Mouse (Mus musculus) hindbrain, embryonic 13.5 days (tissue): ENCODE results near the gene Abcg5. TPM values are rescaled to one million over a fixed set of nuclear protein-coding genes. Genes with fewer than 3 reads are reported as not detected.

Source experiments
- ATAC-seq: fragments of 200-750 bp; cut with Nextera tagmentation; 2 replicates; pipeline ENCODE4 v1.8.0; 2017; ENCODE audit warnings: moderate TSS enrichment; ENCODE audit not compliant: low FRiP score
- H3K27ac ChIP-seq: fragments of 300-500 bp; sonication (generic); 2 replicates; pipeline ENCODE4 v1.5.1; 2015; ENCODE audit warnings: inconsistent platforms, mild to moderate bottlenecking, moderate library complexity
- H3K27me3 ChIP-seq: fragments of 300-500 bp; sonication (generic); 2 replicates; pipeline ENCODE4 v1.6.1; 2015; ENCODE audit warnings: mild to moderate bottlenecking, inconsistent platforms
- H3K36me3 ChIP-seq: fragments of 300-500 bp; sonication (generic); 2 replicates; pipeline ENCODE4 v1.6.1; 2015; ENCODE audit warnings: mild to moderate bottlenecking, inconsistent platforms
- H3K4me1 ChIP-seq: fragments of 300-500 bp; sonication (generic); replicated peaks from 2 replicates; pipeline ENCODE4 v1.6.1; 2015; ENCODE audit warnings: inconsistent platforms
- H3K4me2 ChIP-seq: fragments of 300-500 bp; sonication (generic); 2 replicates; pipeline ENCODE4 v1.6.1; 2015; ENCODE audit warnings: inconsistent platforms, mild to moderate bottlenecking, moderate library complexity
- H3K4me3 ChIP-seq: fragments of 300-500 bp; sonication (generic); 2 replicates; pipeline ENCODE4 v1.5.1; 2015; ENCODE audit warnings: mild to moderate bottlenecking, inconsistent platforms
- H3K9ac ChIP-seq: fragments of 300-500 bp; sonication (generic); 2 replicates; pipeline ENCODE4 v1.6.1; 2015; ENCODE audit warnings: mild to moderate bottlenecking, inconsistent platforms
- H3K9me3 ChIP-seq: fragments of 300-500 bp; sonication (generic); 2 replicates; pipeline ENCODE4 v1.6.1; 2016; ENCODE audit warnings: inconsistent platforms
- WGBS: fragments of 180-500 bp; shearing (Covaris S2); methylation state at CpG from one replicate; pipeline ENCODE4 v1.1.7; 2015; 5-methylcytosine and 5-hydroxymethylcytosine counted together
- polyA plus RNA-seq: library from polyadenylated mRNA; unstranded; fragments of >200 nt; fragmentation: Nextera tagmentation; extraction: Ambion mirVana; gene quantifications from 2 replicates; pipeline ENCODE4 v1.2.1, GENCODE M21; 2015

Gene Abcg5
- polyA plus RNA-seq, 1 experiment from 2014 or later, result 7.7 TPM

DNA sequence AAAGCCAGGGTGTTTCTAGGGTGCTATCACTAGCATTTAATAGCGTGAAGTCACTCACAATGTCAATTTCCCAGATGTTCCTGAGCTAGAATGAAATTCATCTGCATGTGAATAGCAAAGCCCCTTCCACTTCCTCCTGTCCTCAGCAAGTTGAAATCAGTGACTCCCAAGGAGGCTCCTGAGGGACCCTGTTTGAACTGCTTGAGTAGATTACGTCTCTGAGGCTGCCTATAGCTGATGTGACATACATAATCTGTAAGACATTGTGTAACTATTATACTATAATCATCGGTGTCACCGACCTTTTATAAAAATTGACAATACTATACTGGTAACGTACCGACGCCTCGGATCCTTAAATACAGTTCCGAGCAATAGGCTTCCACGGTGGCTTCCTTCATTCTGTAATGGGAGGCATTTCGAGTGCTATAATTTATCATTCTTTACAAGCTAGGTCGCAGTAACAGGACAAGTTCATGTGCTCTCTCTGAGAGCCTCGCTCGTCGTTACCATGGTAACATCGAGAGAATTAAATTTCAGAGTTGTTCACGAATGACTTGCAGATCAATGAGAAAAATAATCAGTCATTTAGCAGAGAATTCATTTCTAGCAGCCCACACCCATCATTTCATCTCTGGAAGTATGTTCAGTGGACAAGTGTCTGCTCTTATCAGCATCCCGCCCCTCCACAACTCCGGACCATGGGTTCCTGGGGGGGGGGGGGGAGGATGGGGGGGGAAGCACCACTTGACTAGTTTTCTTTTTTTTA, 26.0 kb downstream of the Abcg5 start:
- Histone ChIP-seq H3K27ac (peak overlapping the region; percentile 81), H3K9me3 (no peaks in the 10 kb centered on the region), H3K4me1 (peaks cover 33% of the 10 kb centered on the region), H3K9ac (0 out of 2 replicates have a peak overlapping the region, but pooled peaks have one; percentile 0), H3K27me3 (no peaks in the 10 kb centered on the region), H3K4me3 (no peak overlapping the region), H3K4me2 (peak overlapping the region; percentile 25), H3K36me3 (peaks cover 4% of the 10 kb centered on the region; the same call in 1 of the 2 replicates)
- ATAC-seq, result peak; percentile 80
- 34% methylated on average over 19 of the region's 19 CpGs for WGBS

- H3K4me1 ChIP-seq, result peaks cover 33% of the 10 kb centered on the region
- ATAC-seq, result peak; percentile 20; the same call in 1 of the 2 replicates
- H3K4me3 ChIP-seq, result no peak overlapping the region
- 0 out of 2 replicates have a peak overlapping the region, but pooled peaks have one; percentile 0 for H3K9ac ChIP-seq
- H3K36me3 ChIP-seq, result peaks cover 4% of the 10 kb centered on the region; the same call in 1 of the 2 replicates
- no peaks in the 10 kb centered on the region for H3K9me3 ChIP-seq
- peak overlapping the region; percentile 81 for H3K27ac ChIP-seq
- H3K27me3 ChIP-seq, result no peaks in the 10 kb centered on the region
- WGBS, result 52% methylated on average over 5 of the region's 5 CpGs
- peak overlapping the region; percentile 25; the same call in 1 of the 2 replicates for H3K4me2 ChIP-seq
These were observed 26.6 kb downstream of the Abcg5 start for GRCm38 (mm10) chr17:84656205-84656604.

GRCm38 (mm10) chr17:84653544-84653943, 29.3 kb downstream of the Abcg5 start:
- WGBS, result 94% methylated on average over 9 of the region's 9 CpGs

GRCm38 (mm10) chr17:84650302-84651017, 32.4 kb downstream of the Abcg5 start:
- no peaks in the 10 kb centered on the region for H3K27me3 ChIP-seq

More at GRCm38 (mm10) chr17:84653544-84653943, 29.3 kb downstream of the Abcg5 start:
- H3K9me3 ChIP-seq, result no peaks in the 10 kb centered on the region
- no peak overlapping the region for H3K27ac ChIP-seq
- peaks cover 26% of the 10 kb centered on the region for H3K4me1 ChIP-seq
- ATAC-seq, result no peak
- H3K36me3 ChIP-seq, result peaks cover 4% of the 10 kb centered on the region; the same call in 1 of the 2 replicates
- no peak overlapping the region for H3K4me2 ChIP-seq
- H3K9ac ChIP-seq, result no peak overlapping the region
- no peaks in the 10 kb centered on the region for H3K27me3 ChIP-seq
- no peak overlapping the region for H3K4me3 ChIP-seq

GRCm38 (mm10) chr17:84647630-84648029, 35.2 kb downstream of the Abcg5 start:
- H3K4me2 ChIP-seq, result no peak overlapping the region
- no peak overlapping the region for H3K9ac ChIP-seq
- WGBS, result 89% methylated on average over 4 of the region's 4 CpGs
- no peaks in the 10 kb centered on the region for H3K9me3 ChIP-seq
- no peaks in the 10 kb centered on the region for H3K36me3 ChIP-seq
- ATAC-seq, result no peak
- H3K4me1 ChIP-seq, result no peaks in the 10 kb centered on the region
- no peak overlapping the region for H3K27ac ChIP-seq
- H3K4me3 ChIP-seq, result no peak overlapping the region
- H3K27me3 ChIP-seq, result no peaks in the 10 kb centered on the region

More at GRCm38 (mm10) chr17:84650302-84651017, 32.4 kb downstream of the Abcg5 start:
- ATAC-seq, result no peak
- H3K36me3 ChIP-seq, result peaks cover 4% of the 10 kb centered on the region; the same call in 1 of the 2 replicates
- no peak overlapping the region for H3K4me2 ChIP-seq
- no peaks in the 10 kb centered on the region for H3K4me1 ChIP-seq
- no peak overlapping the region for H3K4me3 ChIP-seq
- H3K27ac ChIP-seq, result no peak overlapping the region
- whole genome bisulfite sequencing, result 93% methylated on average over 9 of the region's 9 CpGs
- no peaks in the 10 kb centered on the region for H3K9me3 ChIP-seq
- no peak overlapping the region for H3K9ac ChIP-seq

- 52% methylated on average over 2 of the region's 2 CpGs for WGBS
- no peak overlapping the region for H3K27ac ChIP-seq
- no peaks in the 10 kb centered on the region for H3K27me3 ChIP-seq
- no peak overlapping the region for H3K4me2 ChIP-seq
- no peaks in the 10 kb centered on the region for H3K36me3 ChIP-seq
- no peak overlapping the region for H3K9ac ChIP-seq
- no peaks in the 10 kb centered on the region for H3K9me3 ChIP-seq
- H3K4me3 ChIP-seq, result no peak overlapping the region
- H3K4me1 ChIP-seq, result no peaks in the 10 kb centered on the region
- no peak for ATAC-seq
These were observed 36.3 kb downstream of the Abcg5 start for GRCm38 (mm10) chr17:84646477-84646876.

DNA sequence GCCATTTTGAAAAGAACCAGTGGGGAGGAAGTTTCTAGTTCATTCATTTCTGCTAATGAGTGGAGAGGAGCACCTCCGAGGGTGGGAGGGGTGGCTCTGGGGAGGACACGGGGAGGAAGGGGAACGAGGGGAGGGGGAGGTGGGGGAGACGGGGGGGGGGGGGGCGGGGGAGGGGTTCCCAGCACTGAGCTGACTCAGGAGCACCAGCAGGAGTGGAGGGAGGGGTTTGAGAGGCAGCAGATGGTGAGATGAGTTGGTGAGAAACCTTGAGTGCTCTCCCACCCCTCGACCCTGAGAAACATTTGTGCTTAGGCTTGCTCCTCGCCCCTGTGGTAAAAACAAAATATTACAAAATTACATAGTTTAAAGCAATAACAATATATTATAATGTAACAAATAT, 36.9 kb downstream of the Abcg5 start:
- Histone ChIP-seq H3K4me1 (no peaks in the 10 kb centered on the region), H3K4me2 (no peak overlapping the region), H3K27ac (no peak overlapping the region), H3K27me3 (no peaks in the 10 kb centered on the region), H3K4me3 (no peak overlapping the region), H3K36me3 (no peaks in the 10 kb centered on the region), H3K9ac (no peak overlapping the region), H3K9me3 (no peaks in the 10 kb centered on the region)
- no peak for ATAC-seq
- WGBS, result 18% methylated on average over 5 of the region's 7 CpGs

DNA sequence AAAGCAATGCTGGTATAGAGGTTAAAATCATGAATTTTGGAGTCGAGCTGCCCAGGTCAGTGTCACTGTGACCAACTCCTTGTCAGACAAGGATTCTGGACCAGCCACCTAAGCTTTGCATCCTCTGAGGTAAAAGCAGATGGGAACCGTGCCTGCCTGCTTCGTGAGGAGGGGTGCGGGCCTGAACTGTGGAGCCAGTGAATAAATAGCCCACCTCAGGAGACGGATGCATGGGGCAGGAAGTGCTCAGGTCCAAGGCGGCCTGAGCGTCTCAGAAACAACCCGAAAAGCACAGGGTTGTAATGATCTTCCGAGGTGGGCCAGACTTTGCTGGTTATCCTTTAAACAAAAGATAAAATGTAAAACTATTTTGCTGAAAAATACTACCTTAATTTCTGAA, 37.7 kb downstream of the Abcg5 start:
- no peaks in the 10 kb centered on the region for H3K9me3 ChIP-seq
- peak overlapping the region; percentile 29; the same call in 1 of the 2 replicates for H3K9ac ChIP-seq
- no peak overlapping the region for H3K27ac ChIP-seq
- no peaks in the 10 kb centered on the region for H3K4me1 ChIP-seq
- H3K36me3 ChIP-seq, result no peaks in the 10 kb centered on the region
- H3K4me2 ChIP-seq, result no peak overlapping the region
- no peak overlapping the region for H3K4me3 ChIP-seq
- H3K27me3 ChIP-seq, result no peaks in the 10 kb centered on the region
- 41% methylated on average over 9 of the region's 9 CpGs for WGBS
- no peak for ATAC-seq

DNA sequence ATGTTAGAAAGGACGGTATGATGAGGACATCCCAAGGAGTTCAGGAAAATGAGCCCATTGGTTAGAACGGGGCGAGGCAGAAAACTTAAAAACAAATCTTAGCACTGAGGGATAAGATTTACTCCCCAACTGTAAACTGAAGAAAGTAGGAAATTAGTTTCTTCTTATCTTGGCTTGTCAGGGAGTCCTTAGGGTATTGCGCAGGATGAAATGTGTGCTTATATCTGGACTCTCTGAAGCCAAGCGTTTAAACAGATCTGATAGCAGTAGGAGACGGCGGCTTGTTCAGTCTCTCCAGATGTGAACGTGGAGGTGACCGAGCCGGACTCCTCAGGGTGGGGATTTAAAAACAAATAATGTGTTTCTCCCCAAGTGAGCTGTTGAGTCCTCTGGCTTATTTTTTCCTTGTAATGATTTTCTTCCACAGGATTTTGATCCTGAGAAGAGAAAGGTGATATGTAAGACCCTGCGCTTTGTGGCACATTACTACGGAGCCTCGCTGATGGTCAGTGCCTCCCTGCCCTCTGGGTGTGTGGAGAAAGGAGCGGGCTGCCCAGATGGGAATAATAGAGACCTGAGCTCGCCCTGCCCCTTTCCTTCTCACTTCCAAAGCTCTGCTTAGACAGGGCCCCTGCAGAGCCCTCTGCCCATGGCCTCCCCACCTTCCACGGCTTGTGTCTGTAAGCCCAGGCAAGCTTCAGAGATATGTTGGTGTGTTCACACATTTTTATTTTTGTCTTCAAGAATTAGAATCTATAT, 38.3 kb downstream of the Abcg5 start:
- H3K9ac ChIP-seq, result peak overlapping the region; percentile 29; the same call in 1 of the 2 replicates
- no peaks in the 10 kb centered on the region for H3K36me3 ChIP-seq
- H3K27me3 ChIP-seq, result no peaks in the 10 kb centered on the region
- no peak overlapping the region for H3K4me2 ChIP-seq
- H3K4me3 ChIP-seq, result no peak overlapping the region
- H3K27ac ChIP-seq, result no peak overlapping the region
- ATAC-seq, result no peak
- WGBS, result 64% methylated on average over 16 of the region's 16 CpGs
- H3K9me3 ChIP-seq, result no peaks in the 10 kb centered on the region
- no peaks in the 10 kb centered on the region for H3K4me1 ChIP-seq

DNA sequence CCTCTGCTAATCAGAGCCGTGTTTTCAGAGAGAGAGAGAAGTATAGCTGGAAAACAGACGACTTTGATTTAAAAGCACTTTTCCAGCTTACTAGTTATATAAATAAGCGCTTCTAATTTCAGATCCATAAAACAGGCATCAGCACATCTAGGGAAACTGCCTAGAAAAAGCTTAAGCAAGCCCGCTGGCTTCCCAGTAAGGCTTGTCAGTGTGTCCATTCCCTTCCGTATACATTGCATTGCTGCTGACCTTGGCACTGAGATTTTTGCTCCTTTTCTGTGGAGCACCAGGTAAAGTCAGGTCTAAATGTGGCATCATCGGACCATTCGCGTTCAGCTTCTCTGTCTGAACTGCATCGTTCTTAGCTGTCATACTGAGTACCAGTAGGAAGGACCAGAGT, 40.5 kb downstream of the Abcg5 start:
- H3K9me3 ChIP-seq, result no peaks in the 10 kb centered on the region
- H3K27me3 ChIP-seq, result no peaks in the 10 kb centered on the region
- no peak overlapping the region for H3K27ac ChIP-seq
- no peaks in the 10 kb centered on the region for H3K4me1 ChIP-seq
- no peak overlapping the region for H3K9ac ChIP-seq
- ATAC-seq, result no peak
- H3K4me2 ChIP-seq, result no peak overlapping the region
- no peaks in the 10 kb centered on the region for H3K36me3 ChIP-seq
- 93% methylated on average over 9 of the region's 9 CpGs for WGBS
- no peak overlapping the region for H3K4me3 ChIP-seq

- Histone ChIP-seq H3K27me3 (no peaks in the 10 kb centered on the region), H3K4me1 (no peaks in the 10 kb centered on the region), H3K27ac (no peak overlapping the region), H3K36me3 (no peaks in the 10 kb centered on the region), H3K4me3 (no peak overlapping the region), H3K4me2 (no peak overlapping the region), H3K9ac (no peak overlapping the region), H3K9me3 (no peaks in the 10 kb centered on the region)
- ATAC-seq, result no peak
- WGBS, result 36% methylated on average over 3 of the region's 3 CpGs
These were observed 40.9 kb downstream of the Abcg5 start for GRCm38 (mm10) chr17:84641893-84642292.
